Mouse (Mus musculus): Measurements from ENCODE around the gene Apol6.

DNA sequence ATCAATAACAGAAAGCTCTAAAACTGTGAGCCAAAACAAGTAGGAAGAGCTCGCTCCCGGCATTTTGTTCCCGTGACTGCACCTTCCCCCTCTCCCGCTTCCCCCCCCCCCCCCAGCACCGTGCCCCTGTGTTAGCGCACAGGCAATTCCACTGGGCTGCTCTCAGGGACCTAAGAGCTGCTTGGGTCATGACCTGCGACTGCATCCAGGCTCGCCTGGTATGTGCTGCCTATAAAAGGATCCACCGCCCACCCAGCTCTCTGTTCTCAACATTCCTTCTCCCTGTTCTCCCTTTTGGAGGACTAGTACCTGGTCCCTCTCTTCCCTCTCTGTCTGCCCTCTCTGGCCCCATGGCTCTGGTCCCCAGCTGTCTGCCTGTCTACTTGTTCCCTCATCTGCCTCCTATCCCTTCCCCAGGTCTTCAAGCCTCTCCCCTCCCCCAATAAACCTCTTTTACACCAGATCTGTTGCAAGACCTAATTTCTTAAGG, 5.3 kb upstream of the Apol6 start:
- TF ChIP-seq POLR2A (IDR thresholded peaks at IDR 0.05; ENCODE audit: low read depth, low read length): no peak
- no peak for TF ChIP-seq CTCF (IDR thresholded peaks at IDR 0.05; ENCODE audit: extremely low read depth, insufficient read depth, insufficient read length, insufficient replicate concordance)

Data from spleen, adult 2 months (tissue).